ENCODE assay signal across 9 mouse cellular contexts in genomic region chr4:127843421-127843820, GRCm38 (mm10).
"Had no signal": no experiment of that assay in that cellular context is flagged by ENCODE, and none has a peak within 500 bp of the region (broad histone marks: within the 10 kb centered on the region; RNA-seq: fewer than 3 reads in every experiment).

No protein-coding gene starts in this region.

- H3K27ac ChIP-seq: kidney, embryonic 15.5 days; limb, embryonic 13.5 days; liver, embryonic 14.5 days; midbrain, embryonic 12.5 days; neural tube, embryonic 12.5 days; stomach, embryonic 15.5 days had no signal

- H3K4me2 ChIP-seq: kidney, embryonic 15.5 days; limb, embryonic 13.5 days; midbrain, embryonic 12.5 days; neural tube, embryonic 12.5 days; stomach, embryonic 15.5 days had no signal

- H3K36me3 ChIP-seq: kidney, embryonic 15.5 days; limb, embryonic 13.5 days; midbrain, embryonic 12.5 days; neural tube, embryonic 12.5 days; stomach, embryonic 15.5 days had no signal

- DNase-seq: kidney, postnatal 14 days; lung, adult 18-20 months; thymus, postnatal 36 days had no signal

- H3K9ac ChIP-seq: kidney, embryonic 15.5 days; limb, embryonic 13.5 days; liver, embryonic 14.5 days; midbrain, embryonic 12.5 days; neural tube, embryonic 12.5 days; stomach, embryonic 15.5 days had no signal

- H3K4me1 ChIP-seq: kidney, embryonic 15.5 days; limb, embryonic 13.5 days; neural tube, embryonic 12.5 days; stomach, embryonic 15.5 days had no signal

- H3K27me3 ChIP-seq: kidney, embryonic 15.5 days; limb, embryonic 13.5 days; midbrain, embryonic 12.5 days; neural tube, embryonic 12.5 days; stomach, embryonic 15.5 days had no signal

- H3K9me3 ChIP-seq: kidney, embryonic 15.5 days; limb, embryonic 13.5 days; midbrain, embryonic 12.5 days; neural tube, embryonic 12.5 days; stomach, embryonic 15.5 days had no signal

- H3K4me3 ChIP-seq: kidney, embryonic 15.5 days; limb, embryonic 13.5 days; midbrain, embryonic 12.5 days; neural tube, embryonic 12.5 days; stomach, embryonic 15.5 days had no signal
